Mouse (Mus musculus) kidney, adult 2 months (tissue): Measurements from ENCODE around the gene Zg16. TPM values are rescaled to one million over a fixed set of nuclear protein-coding genes. Genes with fewer than 3 reads are reported as not detected.

Experiments
- DNase-seq: peaks from one replicate; pipeline ENCODE4 v3.0.0; 2021
- H3K27ac ChIP-seq: fragments of 200-500 bp; 2 replicates; pipeline ENCODE4 v1.5.1; 2012; ENCODE audit warnings: low read depth, low read length, control low read depth, inconsistent platforms; ENCODE audit not compliant: insufficient read depth
- H3K27me3 ChIP-seq: fragments of 200-500 bp; replicated peaks from 2 replicates; pipeline ENCODE4 v1.6.1; 2012; ENCODE audit warnings: mild to moderate bottlenecking, moderate library complexity, low read length, inconsistent platforms; ENCODE audit not compliant: control insufficient read depth, insufficient read depth
- H3K36me3 ChIP-seq: fragments of 200-500 bp; 2 replicates; pipeline ENCODE4 v1.6.1; 2012; ENCODE audit warnings: mild to moderate bottlenecking, moderate library complexity, low read length, inconsistent platforms; ENCODE audit not compliant: control insufficient read depth, insufficient read depth
- H3K4me1 ChIP-seq: fragments of 200-500 bp; 2 replicates; pipeline ENCODE4 v1.6.1; 2011; ENCODE audit warnings: low read length; ENCODE audit not compliant: control insufficient read depth, insufficient read depth
- H3K4me3 ChIP-seq: fragments of 200-500 bp; 2 replicates; pipeline ENCODE4 v1.5.1; 2011; ENCODE audit warnings: mild to moderate bottlenecking, low read depth, low read length, control low read depth; ENCODE audit not compliant: insufficient read depth
- CTCF ChIP-seq: fragments of 200-500 bp; conservative IDR thresholded peaks from 2 replicates; pipeline ENCODE4 v1.5.1; 2011; ENCODE audit warnings: low read depth, mild to moderate bottlenecking, control low read depth, low read length, moderate library complexity, mixed read lengths; ENCODE audit not compliant: insufficient read depth, insufficient read length
- POLR2A ChIP-seq: fragments of 200-500 bp; IDR thresholded peaks from one replicate; pipeline ENCODE4 v1.6.1; 2011; ENCODE audit warnings: low read depth, low read length, control low read depth
- WGBS: fragments of 180-500 bp; shearing (Covaris S2); methylation state at CpG from one replicate; pipeline ENCODE4 v1.1.7; 2018; 5-methylcytosine and 5-hydroxymethylcytosine counted together
- polyA plus RNA-seq: library from polyadenylated mRNA; depleted of rRNA; stranded (reverse); fragments of >200 nt; gene quantifications from 2 replicates; pipeline ENCODE4 v1.2.3, GENCODE M21; 2012

Zg16 gene
- polyA plus RNA-seq, 1 experiment = not detected

DNA sequence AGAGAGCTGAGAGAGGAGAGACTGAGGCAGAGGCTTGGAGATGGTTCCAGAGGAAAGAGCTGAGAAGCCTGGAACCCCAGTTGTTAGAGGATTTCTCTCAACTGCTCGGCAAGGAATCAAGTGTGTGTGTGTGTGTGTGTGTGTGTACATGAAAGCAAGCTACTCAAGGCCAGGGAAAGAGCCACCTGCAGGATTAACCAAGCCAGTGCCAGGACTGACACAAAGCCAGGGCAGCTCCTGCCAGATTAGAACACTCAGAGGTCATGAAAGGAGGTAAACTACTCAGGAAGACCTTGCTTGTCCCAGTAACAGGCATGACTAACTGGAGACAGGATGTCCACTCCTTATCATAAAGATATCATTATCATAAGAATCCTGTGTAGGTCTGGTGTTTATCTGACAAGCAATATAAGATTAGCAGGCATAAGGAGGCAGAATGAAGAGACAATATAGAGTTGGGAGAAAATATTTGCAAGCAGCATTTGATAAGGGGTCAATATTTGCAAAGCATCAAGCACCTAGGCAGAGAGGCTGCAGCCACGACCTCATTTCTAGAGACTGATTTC lies 14.4 kb upstream of the Zg16 start:
- H3K36me3 ChIP-seq = no peaks in the 10 kb centered on the region
- 28% methylated on average over 2 of the region's 2 CpGs for WGBS
- H3K4me1 ChIP-seq = no peaks in the 10 kb centered on the region
- no peak overlapping the region for H3K27ac ChIP-seq
- no peak overlapping the region for H3K4me3 ChIP-seq
- H3K27me3 ChIP-seq = no peaks in the 10 kb centered on the region
- TF ChIP-seq POLR2A (no peak), CTCF (no peak)
- no peak for DNase-seq

DNA sequence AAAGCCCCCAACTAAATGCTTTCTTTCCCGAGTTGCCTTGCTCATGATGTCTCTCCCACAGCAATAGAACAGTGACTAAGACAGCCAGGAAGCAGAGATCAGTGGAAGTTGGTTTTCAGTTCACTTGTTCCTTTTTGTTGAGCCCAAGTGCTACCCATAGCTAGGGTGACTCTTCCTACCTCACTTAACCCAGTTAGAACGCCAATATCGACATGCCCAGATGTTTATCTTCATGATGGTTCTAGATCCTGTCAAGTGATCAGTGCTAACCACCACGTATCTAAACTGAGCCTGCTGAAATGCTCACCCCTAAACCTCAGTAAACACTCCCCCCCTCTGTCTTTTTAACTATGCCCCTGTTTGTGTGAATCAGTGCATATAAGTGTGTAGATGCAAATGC lies 12.4 kb upstream of the Zg16 start:
- Histone ChIP-seq H3K4me3 (no peak overlapping the region), H3K27ac (no peak overlapping the region), H3K36me3 (no peaks in the 10 kb centered on the region), H3K27me3 (no peaks in the 10 kb centered on the region), H3K4me1 (no peaks in the 10 kb centered on the region)
- TF ChIP-seq CTCF (no peak), POLR2A (no peak)
- WGBS = 77% methylated on average over 4 of the region's 4 CpGs
- DNase-seq = no peak

DNA sequence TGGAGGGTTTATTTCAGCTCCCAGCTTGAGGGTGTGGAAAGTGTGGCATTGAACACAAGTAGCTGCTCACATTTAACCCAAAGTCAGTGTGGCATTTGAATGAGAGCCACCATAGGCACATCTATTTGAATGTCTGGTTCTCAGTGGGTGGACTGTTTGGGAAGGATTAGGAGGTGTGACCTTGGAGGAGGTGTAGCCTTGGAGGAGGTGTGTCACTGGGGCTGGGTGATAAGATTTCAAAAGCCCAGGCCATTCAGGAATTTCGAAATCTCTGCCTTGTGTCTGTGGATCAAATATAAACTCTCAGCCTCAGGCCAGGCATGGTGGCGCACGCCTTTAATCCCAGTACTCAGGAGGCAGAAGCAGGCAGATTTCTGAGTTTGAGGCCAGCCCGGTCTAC lies 11.8 kb upstream of the Zg16 start:
- no peak overlapping the region for H3K4me3 ChIP-seq
- no peaks in the 10 kb centered on the region for H3K36me3 ChIP-seq
- TF ChIP-seq POLR2A (no peak), CTCF (no peak)
- WGBS = 96% methylated on average over 4 of the region's 4 CpGs
- no peaks in the 10 kb centered on the region for H3K4me1 ChIP-seq
- H3K27ac ChIP-seq = no peak overlapping the region
- H3K27me3 ChIP-seq = no peaks in the 10 kb centered on the region
- DNase-seq = no peak

DNA sequence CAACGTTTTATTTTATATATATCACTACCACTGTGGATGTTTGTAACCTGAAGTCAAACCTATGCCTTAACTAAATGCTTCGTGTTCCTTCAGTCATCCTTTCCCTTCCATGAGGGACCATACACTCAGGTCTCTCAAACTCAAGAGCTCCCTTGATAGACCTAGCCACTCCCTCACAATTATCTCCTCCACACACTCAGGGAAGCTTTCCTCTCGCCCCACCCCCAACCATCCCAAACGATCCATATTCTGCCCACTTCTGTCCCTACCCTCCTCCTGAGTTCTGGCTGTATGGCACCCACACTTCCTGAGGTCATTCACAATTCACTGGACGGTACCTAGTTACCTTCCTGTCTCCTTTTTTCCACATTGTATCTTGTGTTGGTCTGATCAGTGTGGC lies 11.4 kb upstream of the Zg16 start:
- H3K4me3 ChIP-seq = no peak overlapping the region
- no peak for DNase-seq
- TF ChIP-seq CTCF (no peak), POLR2A (no peak)
- H3K27ac ChIP-seq = no peak overlapping the region
- 82% methylated on average over 5 of the region's 5 CpGs for WGBS
- no peaks in the 10 kb centered on the region for H3K36me3 ChIP-seq
- no peaks in the 10 kb centered on the region for H3K27me3 ChIP-seq
- no peaks in the 10 kb centered on the region for H3K4me1 ChIP-seq

DNA sequence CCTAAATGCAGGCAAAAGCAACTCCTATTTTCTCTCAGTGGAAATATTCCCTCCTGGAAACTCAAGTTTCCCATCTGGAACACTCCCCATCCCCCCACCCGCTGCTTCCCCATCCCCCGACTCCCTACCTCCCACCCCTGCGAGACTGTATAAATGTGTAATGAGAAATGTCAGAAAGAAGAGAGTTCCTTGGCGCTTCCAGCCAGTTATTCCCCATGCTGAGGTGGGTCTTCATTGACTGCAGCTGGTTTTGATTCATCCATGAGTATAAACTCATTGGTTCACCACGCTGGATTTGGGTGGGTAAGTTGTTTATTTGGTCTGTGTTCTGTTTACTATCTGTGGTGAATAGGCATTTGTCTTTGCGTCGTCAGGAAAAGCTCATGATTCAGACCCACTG lies 9.3 kb upstream of the Zg16 start:
- no peak overlapping the region for H3K4me3 ChIP-seq
- H3K36me3 ChIP-seq = no peaks in the 10 kb centered on the region
- H3K4me1 ChIP-seq = no peaks in the 10 kb centered on the region
- no peak for TF ChIP-seq CTCF
- no peak for TF ChIP-seq POLR2A
- DNase-seq = no peak
- no peak overlapping the region for H3K27ac ChIP-seq
- H3K27me3 ChIP-seq = no peaks in the 10 kb centered on the region
- 79% methylated on average over 7 of the region's 7 CpGs for WGBS

DNA sequence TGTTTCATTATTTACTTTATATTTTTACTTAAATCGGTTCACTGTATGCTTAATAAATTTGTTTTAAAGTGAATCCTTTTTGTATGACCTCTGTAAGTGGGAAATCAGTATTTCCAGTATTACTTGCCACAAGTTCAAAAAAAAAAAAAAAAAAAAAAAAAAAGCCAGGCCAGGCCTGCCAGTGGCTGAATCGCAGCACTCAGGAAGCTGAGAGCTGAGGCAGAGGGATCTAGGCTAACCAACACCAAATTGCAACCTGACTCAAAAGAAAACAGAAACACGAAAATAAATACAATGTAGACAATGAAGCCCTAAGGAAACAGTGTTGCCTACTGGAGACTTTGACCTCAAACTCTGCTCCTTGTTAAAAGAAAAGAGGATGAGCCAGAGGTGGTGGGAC lies 6.8 kb upstream of the Zg16 start:
- Histone ChIP-seq H3K4me3 (no peak overlapping the region), H3K27me3 (no peaks in the 10 kb centered on the region), H3K27ac (no peak overlapping the region), H3K4me1 (no peaks in the 10 kb centered on the region), H3K36me3 (no peaks in the 10 kb centered on the region)
- DNase-seq = no peak
- no peak for TF ChIP-seq POLR2A
- no peak for TF ChIP-seq CTCF
- WGBS = 82% methylated on average over 3 of the region's 3 CpGs

DNA sequence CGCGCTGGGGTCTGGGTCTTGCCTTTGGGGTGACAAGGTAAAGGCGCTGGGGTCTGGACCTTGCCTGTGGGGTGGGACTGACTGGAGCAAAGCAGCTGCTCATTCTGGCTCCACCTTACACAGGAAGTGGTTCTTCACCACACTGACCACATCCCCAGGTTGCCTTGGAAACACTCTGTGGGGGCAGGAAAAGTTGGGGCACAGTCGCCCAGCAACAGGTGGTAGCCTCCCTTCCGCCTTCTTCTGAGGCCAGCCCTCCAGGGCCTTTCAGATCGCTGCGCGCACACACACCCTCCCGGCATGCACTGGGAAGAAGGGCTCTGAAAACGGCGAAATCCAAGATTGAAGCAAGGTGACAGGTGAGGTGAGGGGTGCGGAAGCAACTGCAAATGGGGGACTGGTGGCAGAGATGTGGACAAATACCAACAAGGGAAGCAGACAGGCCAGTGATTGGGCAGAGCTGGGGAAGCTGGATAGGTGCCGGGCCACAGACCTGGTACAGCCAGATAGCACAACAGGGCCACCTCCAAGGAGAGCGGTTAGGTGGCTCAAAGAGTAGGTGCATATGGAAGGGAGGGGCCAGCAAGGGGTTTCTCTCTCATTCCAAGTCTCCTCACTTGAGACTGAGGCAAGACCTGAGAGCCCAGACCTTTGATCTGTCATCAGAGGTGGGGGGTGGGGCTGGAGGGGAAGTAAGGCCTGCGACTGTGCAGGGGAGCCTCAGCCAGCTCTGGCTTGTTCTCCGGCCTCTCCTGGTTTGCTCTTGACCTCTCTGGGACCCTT lies 4.2 kb upstream of the Zg16 start, which contains the start of gene AI467606:
Gene AI467606, plus strand, starts transcription at position 246 of the 783 bp plus-strand sequence.
- no peaks in the 10 kb centered on the region for H3K27me3 ChIP-seq
- H3K4me1 ChIP-seq = no peaks in the 10 kb centered on the region
- peak within 1 kb of the TSS; percentile 53 for H3K4me3 ChIP-seq
- no peak for TF ChIP-seq CTCF
- no peak for TF ChIP-seq POLR2A
- H3K27ac ChIP-seq = peak within 1 kb of the TSS; percentile 12; the same call in 1 of the 2 replicates
- H3K36me3 ChIP-seq = no peaks in the 10 kb centered on the region
- WGBS = 63% methylated on average over 16 of the region's 16 CpGs
- peak; percentile 59 for DNase-seq
